Mouse (Mus musculus) adrenal gland, adult 8-10 months (tissue): ENCODE results near the gene Enkd1. TPM values are rescaled to one million over a fixed set of nuclear protein-coding genes. Genes with fewer than 3 reads are reported as not detected.

Source experiments
- DNase-seq: peaks from one replicate; pipeline ENCODE4 v3.0.0; 2022
- total RNA-seq, 4 experiments: library from RNA; stranded (reverse); gene quantifications; 2 replicates each; pipeline ENCODE4 v1.2.4; 2022

Enkd1 gene
- 1 to 10 TPM; 4.6 to 8.1 (median 5.8) TPM for total RNA-seq

GRCm38 (mm10) chr8:105707498-105708403 is at the start of gene Enkd1, which contains the start of gene 4933405L10Rik:
TSS of gene Enkd1 (minus strand) at chr8:105708210.
TSS of gene 4933405L10Rik (plus strand) at chr8:105707655.
- peak; percentile 86 for DNase-seq

GRCm38 (mm10) chr8:105754688-105755087 is 46.7 kb upstream of the Enkd1 start:
- DNase-seq = no peak

GRCm38 (mm10) chr8:105753916-105754315 is 45.9 kb upstream of the Enkd1 start:
- no peak for DNase-seq

- peak; percentile 77 for DNase-seq
Observed at GRCm38 (mm10) chr8:105750606-105751005, 42.6 kb upstream of the Enkd1 start.

GRCm38 (mm10) chr8:105743301-105743700 is 35.3 kb upstream of the Enkd1 start:
- no peak for DNase-seq

- DNase-seq = no peak
Observed at GRCm38 (mm10) chr8:105739216-105739615, 31.2 kb upstream of the Enkd1 start.

GRCm38 (mm10) chr8:105732186-105732585 is 24.2 kb upstream of the Enkd1 start:
- no peak for DNase-seq

- peak; percentile 41 for DNase-seq
Observed at GRCm38 (mm10) chr8:105727397-105728124, 19.6 kb upstream of the Enkd1 start.

- no peak for DNase-seq
Observed at GRCm38 (mm10) chr8:105725726-105726125, 17.7 kb upstream of the Enkd1 start.

- no peak for DNase-seq
Observed at GRCm38 (mm10) chr8:105722861-105723260, 14.9 kb upstream of the Enkd1 start.

- no peak for DNase-seq
Observed at GRCm38 (mm10) chr8:105719637-105720036, 11.6 kb upstream of the Enkd1 start.

- no peak for DNase-seq
Observed at GRCm38 (mm10) chr8:105716302-105716945, 8.4 kb upstream of the Enkd1 start.

GRCm38 (mm10) chr8:105715042-105715441 is 7.0 kb upstream of the Enkd1 start:
- DNase-seq = no peak

- DNase-seq = peak; percentile 72
Observed at GRCm38 (mm10) chr8:105714139-105714538, 6.1 kb upstream of the Enkd1 start.

GRCm38 (mm10) chr8:105712286-105712685 is 4.3 kb upstream of the Enkd1 start:
- no peak for DNase-seq

- DNase-seq = no peak
Observed at GRCm38 (mm10) chr8:105709317-105709716, 1.3 kb upstream of the Enkd1 start.

GRCm38 (mm10) chr8:105708675-105709074 is 665 bp upstream of the Enkd1 start:
- DNase-seq = no peak

GRCm38 (mm10) chr8:105706426-105706825 is 1.6 kb downstream of the Enkd1 start:
- DNase-seq = no peak

- DNase-seq = no peak
Observed at GRCm38 (mm10) chr8:105704955-105705354, 3.1 kb downstream of the Enkd1 start.

GRCm38 (mm10) chr8:105704146-105704812 is 3.7 kb downstream of the Enkd1 start:
- DNase-seq = no peak

GRCm38 (mm10) chr8:105702731-105703415 is 5.1 kb downstream of the Enkd1 start:
- DNase-seq = no peak

- no peak for DNase-seq
Observed at GRCm38 (mm10) chr8:105702001-105702401, 6.0 kb downstream of the Enkd1 start.
